Mouse (Mus musculus) gastrocnemius, adult 8-10 months (tissue): ENCODE data around the gene Skil. TPM values are rescaled to one million over a fixed set of nuclear protein-coding genes. Genes with fewer than 3 reads are reported as not detected.

ENCODE experiments used
- total RNA-seq, 4 experiments: library from RNA; stranded (reverse); gene quantifications; 2 replicates each; pipeline ENCODE4 v1.2.4; 2022

The Skil gene
- total RNA-seq, 4 experiments from 2014 or later, result 8.6 to 12.2 (median 8.9) TPM

Other genes with a start within 250 kb of the Skil start
- under 1 TPM in 1 of 4 experiments, not detected in 3; 0.17 TPM for gene Gpr160, start 239.1 kb upstream of the Skil start, total RNA-seq
- gene Phc3, start 125.6 kb upstream of the Skil start, total RNA-seq, result 10 to 100 TPM; 10.8 to 13.1 (median 11.9) TPM
- 1 to 10 TPM; 1.9 to 4.3 (median 3.3) TPM for gene Prkci, start 99.3 kb upstream of the Skil start, total RNA-seq
- under 1 TPM in 2 of 4 experiments, not detected in 2; 0.34 to 0.54 TPM for gene Cldn11, start 54.9 kb downstream of the Skil start, total RNA-seq
- gene Slc7a14, start 215.3 kb downstream of the Skil start, total RNA-seq, result under 1 TPM in 3 of 4 experiments, not detected in 1; 0.02 to 0.05 (median 0.05) TPM